Mouse (Mus musculus) liver (tissue): ENCODE data around the gene Zfp872.
"Not testable (repeated sequence)": the region's sequence is repeated elsewhere in the genome, so short reads cannot be mapped to it uniquely, and the experiment has no call there.

Experiments
- DNase-seq: peaks from one replicate; pipeline ENCODE4 v3.0.0-alpha.2; 2020; ENCODE audit warnings: mixed read lengths

Gene Zfp872

DNA sequence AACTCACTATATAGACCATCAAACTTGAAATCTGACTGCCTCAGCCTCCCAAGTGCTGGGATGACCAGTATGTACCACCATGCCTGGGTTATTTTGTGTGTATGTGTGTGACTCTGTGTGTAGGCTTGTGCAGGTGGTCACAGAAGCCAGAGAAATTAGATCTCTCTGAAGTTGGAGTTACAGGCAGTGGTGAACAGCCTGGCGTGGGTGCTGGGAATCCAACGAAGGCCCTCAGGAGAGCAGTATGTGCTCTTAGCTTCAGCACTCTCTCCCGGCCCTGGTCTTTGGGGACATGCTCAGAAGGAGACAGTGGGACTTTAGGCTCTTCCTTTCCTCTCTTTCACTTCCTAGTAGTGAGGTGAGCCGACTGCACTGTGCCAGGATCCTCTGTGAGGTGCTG is 15.6 kb upstream of the Zfp872 start:
- no peak for DNase-seq

- no peak for DNase-seq
Measured at GRCm38 (mm10) chr9:22196412-22196811, 8.5 kb downstream of the Zfp872 start.

- no peak for DNase-seq
Measured at GRCm38 (mm10) chr9:22213785-22214194, 25.9 kb downstream of the Zfp872 start.

DNA sequence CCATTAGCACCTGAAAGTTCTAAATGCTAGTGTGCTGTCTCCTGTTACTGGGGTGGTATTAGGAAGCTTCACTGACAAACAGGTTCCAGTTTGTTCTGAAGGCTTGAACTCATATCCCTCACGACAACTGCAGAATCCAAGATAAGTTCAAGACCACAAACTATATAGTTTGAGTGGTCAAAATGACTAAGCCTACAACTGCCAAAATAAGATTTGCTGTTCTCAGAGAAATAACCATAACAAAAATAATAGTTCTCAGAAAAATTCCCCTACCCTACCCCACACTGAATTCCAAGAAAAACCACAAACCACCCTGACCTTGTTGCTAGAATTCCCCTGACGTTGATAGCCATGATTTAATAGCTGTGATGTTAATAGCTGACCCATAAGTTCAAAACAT is 26.7 kb downstream of the Zfp872 start:
- DNase-seq, result no peak

DNA sequence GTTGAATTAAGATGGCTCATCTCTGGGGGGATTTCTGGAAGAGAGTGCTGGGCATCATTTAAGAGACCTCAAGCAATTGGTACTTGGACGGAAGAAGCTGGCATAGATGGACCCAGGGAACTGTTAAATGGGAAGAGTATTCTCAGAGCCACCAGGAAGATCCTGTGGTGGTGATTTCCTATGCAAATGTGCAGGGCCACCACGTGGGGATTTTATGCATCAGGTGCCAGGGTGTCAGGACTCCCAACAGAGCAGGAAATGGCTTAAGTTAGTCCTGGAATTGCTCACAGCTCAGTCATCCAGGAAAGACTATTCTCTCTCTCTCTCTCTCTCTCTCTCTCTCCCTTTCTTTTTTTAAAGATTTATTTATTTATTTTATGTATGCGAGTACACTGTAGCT is 28.8 kb downstream of the Zfp872 start:
- no peak for DNase-seq

DNA sequence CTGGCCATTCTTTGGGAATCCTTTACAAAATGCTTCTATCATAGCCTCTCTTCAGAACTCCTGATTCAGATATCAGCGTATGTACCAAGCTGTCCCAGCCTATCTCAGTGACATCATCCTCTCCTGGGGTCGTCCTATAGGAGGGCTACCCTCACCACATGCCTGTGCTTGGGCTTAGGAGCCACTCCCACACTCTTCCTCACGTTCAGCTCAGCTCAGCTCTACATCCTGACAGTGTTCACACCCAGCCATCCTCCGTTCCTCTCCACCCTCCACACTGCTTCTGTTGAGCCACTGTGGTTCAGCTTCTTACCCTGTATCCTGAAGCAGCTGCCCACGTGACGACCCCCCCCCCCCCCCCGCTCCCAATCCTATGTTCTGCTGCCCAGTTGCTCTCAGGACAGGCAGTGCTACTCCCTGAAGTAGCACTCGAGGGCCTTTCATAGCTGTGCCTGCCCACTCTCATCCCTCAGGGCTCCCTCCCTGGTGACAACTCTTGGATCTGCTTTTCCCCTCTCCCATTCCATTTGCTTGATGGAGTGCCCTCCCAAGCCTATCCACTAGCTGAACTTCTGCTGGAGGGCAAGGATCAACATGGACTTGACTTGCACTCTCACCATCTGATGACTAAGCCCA is 30.1 kb downstream of the Zfp872 start:
- no peak for DNase-seq

GRCm38 (mm10) chr9:22224066-22224465 is 36.2 kb downstream of the Zfp872 start:
- no peak for DNase-seq

- DNase-seq, result peak; percentile 57
Measured at GRCm38 (mm10) chr9:22224536-22225503, 36.9 kb downstream of the Zfp872 start.

- peak; percentile 98 for DNase-seq
Measured at GRCm38 (mm10) chr9:22225581-22226388, 37.9 kb downstream of the Zfp872 start, which contains the start of gene Zfp809. TSS of gene Zfp809 (plus strand) at chr9:22225714.

DNA sequence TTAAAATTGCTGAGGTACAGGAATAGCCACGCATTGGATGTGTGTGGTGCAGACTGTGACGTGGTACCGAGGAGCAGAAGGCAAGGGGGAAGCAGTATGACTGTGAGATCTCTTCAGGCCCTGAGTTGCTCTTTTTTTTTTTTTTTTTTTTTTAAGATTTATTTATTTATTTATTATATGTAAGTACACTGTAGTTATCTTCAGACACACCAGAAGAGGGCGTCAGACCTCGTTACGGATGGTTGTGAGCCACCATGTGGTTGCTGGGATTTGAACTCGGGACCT is 38.4 kb downstream of the Zfp872 start:
- not testable (repeated sequence) for DNase-seq

DNA sequence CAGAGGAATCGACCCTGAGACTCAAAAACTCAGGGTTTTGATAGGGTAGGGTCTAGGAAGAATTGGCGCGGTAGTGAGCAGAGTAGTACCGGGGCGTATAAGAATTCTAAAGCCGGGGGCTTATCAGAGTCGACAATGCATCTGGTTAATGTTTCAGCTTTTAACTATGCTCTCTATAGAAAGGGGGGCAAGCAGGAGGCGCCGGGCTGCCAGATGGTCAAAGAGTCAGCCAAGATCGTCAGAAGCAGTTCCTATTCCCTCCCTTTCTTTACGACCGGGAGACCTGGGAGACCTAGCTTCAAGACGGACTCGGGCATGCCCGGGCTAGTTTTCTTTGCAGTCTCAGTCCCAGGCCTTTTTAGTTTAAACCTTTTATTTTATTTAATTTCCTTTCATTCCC is 39.0 kb downstream of the Zfp872 start:
- no peak for DNase-seq

GRCm38 (mm10) chr9:22229386-22230026 is 41.6 kb downstream of the Zfp872 start:
- no peak for DNase-seq

- DNase-seq, result no peak
Measured at GRCm38 (mm10) chr9:22230061-22230460, 42.2 kb downstream of the Zfp872 start.

DNA sequence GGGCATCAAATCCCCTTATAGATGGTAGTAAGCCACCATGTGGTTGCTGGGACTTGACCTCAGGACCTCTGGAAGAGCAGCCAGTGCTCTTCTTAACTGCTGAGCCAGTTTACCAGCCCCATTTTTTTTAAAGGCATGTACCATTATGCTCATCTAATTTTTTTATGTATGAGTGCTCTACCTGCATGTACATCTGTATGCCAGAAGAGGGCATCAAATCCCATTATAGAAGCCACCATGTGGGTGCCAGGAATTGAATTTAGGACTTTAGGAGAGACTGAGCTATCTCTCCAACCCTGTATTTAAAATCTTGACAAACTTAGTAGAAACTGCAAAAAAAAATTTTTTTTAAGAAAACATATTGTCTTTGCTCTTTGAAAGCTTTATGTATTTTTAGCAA is 42.7 kb downstream of the Zfp872 start:
- DNase-seq, result no peak

DNA sequence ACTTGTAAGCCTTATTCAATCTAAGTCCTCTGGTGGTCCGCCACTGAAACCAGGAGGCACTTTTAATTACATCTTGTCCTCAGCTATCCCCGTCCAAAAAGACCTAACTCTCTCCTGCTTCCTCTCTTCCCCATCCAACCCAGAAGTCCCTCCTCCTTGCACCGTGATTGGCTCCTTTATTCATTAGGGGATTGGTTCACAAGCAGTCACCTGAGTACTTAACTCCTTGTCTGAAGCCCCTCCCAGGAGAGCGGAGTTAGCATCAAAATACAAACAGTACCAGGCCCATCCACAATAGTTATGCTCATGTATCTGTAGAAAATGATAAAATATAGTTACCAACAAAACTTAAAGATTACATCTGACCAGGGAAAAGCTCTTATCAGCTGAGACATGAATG is 52.1 kb downstream of the Zfp872 start:
- no peak for DNase-seq

GRCm38 (mm10) chr9:22244242-22244641 is 56.4 kb downstream of the Zfp872 start:
- DNase-seq, result no peak
